Mouse (Mus musculus): ENCODE results near the gene Btg1. TPM values are rescaled to one million over a fixed set of nuclear protein-coding genes. Genes with fewer than 3 reads are reported as not detected.

The Btg1 gene
- polyA plus RNA-seq, 1 experiment from 2014 or later = 54.7 TPM

DNA sequence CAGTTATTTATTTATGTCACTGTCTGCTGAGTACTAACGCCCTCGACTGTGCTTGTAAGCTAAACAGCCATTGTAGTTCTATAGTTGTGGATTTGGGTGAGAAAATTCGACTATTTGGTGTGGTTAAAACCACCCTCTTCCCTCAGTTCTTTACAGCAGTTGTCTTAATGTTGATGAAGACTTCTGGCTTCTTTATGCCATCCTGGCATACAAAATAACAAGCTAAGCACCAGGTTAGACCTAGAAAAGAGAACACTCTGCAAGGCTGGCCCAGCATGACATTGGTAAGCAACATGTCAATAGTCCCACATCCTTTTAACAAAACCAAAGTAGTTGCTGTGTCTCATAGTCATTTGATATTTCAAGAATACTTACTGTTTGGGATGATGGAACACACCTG, 14.5 kb upstream of the Btg1 start:
- H3K9ac ChIP-seq = no peak overlapping the region
- ATAC-seq (ENCODE audit: low FRiP score) = no peak
- 87% methylated on average over 3 of the region's 3 CpGs for WGBS

GRCm38 (mm10) chr10:96605168-96605567, 11.6 kb upstream of the Btg1 start:
- Histone ChIP-seq H3K4me2 (replicated peaks) (no peak overlapping the region), H3K4me3 (replicated peaks; ENCODE audit: low read length) (no peak overlapping the region), H3K4me1 (replicated peaks; ENCODE audit: control insufficient read depth, insufficient read depth, low read length) (no peaks in the 10 kb centered on the region), H3K36me3 (replicated peaks; ENCODE audit: control insufficient read depth, insufficient read depth) (no peaks in the 10 kb centered on the region), H3K27me3 (ENCODE audit: control insufficient read depth, insufficient read depth, low read length) (no peaks in the 10 kb centered on the region), H3K9me3 (ENCODE audit: control insufficient read depth, low read length) (no peaks in the 10 kb centered on the region), H3K9ac (no peak overlapping the region), H3K27ac (no peak overlapping the region)
- ATAC-seq (ENCODE audit: low FRiP score) (no peak), DNase-seq (ENCODE audit: low spot score) (no peak)
- WGBS = 96% methylated on average over 1 of the region's 1 CpGs

More for the DNA sequence above, 14.5 kb upstream of the Btg1 start:
- Histone ChIP-seq H3K36me3 (replicated peaks; ENCODE audit: control insufficient read depth, insufficient read depth) (no peaks in the 10 kb centered on the region), H3K27me3 (ENCODE audit: control insufficient read depth, insufficient read depth, low read length) (no peaks in the 10 kb centered on the region), H3K4me3 (replicated peaks; ENCODE audit: low read length) (no peak overlapping the region), H3K4me1 (replicated peaks; ENCODE audit: control insufficient read depth, insufficient read depth, low read length) (no peaks in the 10 kb centered on the region), H3K4me2 (replicated peaks) (no peak overlapping the region), H3K27ac (no peak overlapping the region), H3K9me3 (ENCODE audit: control insufficient read depth, low read length) (no peaks in the 10 kb centered on the region)
- DNase-seq (ENCODE audit: low spot score) = no peak

DNA sequence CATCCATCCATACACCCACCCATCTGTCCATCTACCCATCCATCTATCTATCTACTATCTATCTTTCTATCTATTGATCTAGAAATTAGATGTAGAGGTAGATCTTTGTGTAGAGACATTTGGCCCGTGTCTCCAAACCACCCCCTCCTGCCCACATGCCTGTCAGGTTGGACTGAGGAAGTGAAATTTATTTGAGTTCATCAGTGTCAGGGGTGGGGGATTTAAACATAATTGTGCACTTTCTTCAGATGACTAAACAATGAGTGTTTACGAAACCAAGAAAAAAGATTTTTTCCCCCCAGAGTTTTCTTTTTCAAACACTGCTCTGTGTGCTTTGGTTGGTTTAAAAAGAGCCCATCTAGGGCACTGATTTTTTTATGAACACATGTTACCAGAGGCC, 10.9 kb upstream of the Btg1 start:
- no peak for DNase-seq (ENCODE audit: low spot score)
- H3K9me3 ChIP-seq (ENCODE audit: control insufficient read depth, low read length) = no peaks in the 10 kb centered on the region
- H3K9ac ChIP-seq = no peak overlapping the region
- H3K27ac ChIP-seq = no peak overlapping the region
- 88% methylated on average over 2 of the region's 2 CpGs for WGBS
- H3K27me3 ChIP-seq (ENCODE audit: control insufficient read depth, insufficient read depth, low read length) = no peaks in the 10 kb centered on the region
- H3K4me3 ChIP-seq (replicated peaks; ENCODE audit: low read length) = no peak overlapping the region
- no peak overlapping the region for H3K4me2 ChIP-seq (replicated peaks)
- ATAC-seq (ENCODE audit: low FRiP score) = no peak
- no peaks in the 10 kb centered on the region for H3K36me3 ChIP-seq (replicated peaks; ENCODE audit: control insufficient read depth, insufficient read depth)
- H3K4me1 ChIP-seq (replicated peaks; ENCODE audit: control insufficient read depth, insufficient read depth, low read length) = no peaks in the 10 kb centered on the region

- no peak overlapping the region for H3K4me3 ChIP-seq (replicated peaks; ENCODE audit: low read length)
- H3K36me3 ChIP-seq (replicated peaks; ENCODE audit: control insufficient read depth, insufficient read depth) = no peaks in the 10 kb centered on the region
- WGBS = 87% methylated on average over 4 of the region's 4 CpGs
- DNase-seq (ENCODE audit: low spot score) = no peak
- no peaks in the 10 kb centered on the region for H3K4me1 ChIP-seq (replicated peaks; ENCODE audit: control insufficient read depth, insufficient read depth, low read length)
- H3K9me3 ChIP-seq (ENCODE audit: control insufficient read depth, low read length) = no peaks in the 10 kb centered on the region
- no peak for ATAC-seq (ENCODE audit: low FRiP score)
- H3K27ac ChIP-seq = no peak overlapping the region
- H3K27me3 ChIP-seq (ENCODE audit: control insufficient read depth, insufficient read depth, low read length) = no peaks in the 10 kb centered on the region
- H3K9ac ChIP-seq = no peak overlapping the region
- H3K4me2 ChIP-seq (replicated peaks) = no peak overlapping the region
Observed at GRCm38 (mm10) chr10:96607617-96608185, 9.1 kb upstream of the Btg1 start.

- ATAC-seq (ENCODE audit: low FRiP score) = no peak
- Histone ChIP-seq H3K36me3 (replicated peaks; ENCODE audit: control insufficient read depth, insufficient read depth) (no peaks in the 10 kb centered on the region), H3K4me1 (replicated peaks; ENCODE audit: control insufficient read depth, insufficient read depth, low read length) (no peaks in the 10 kb centered on the region), H3K27me3 (ENCODE audit: control insufficient read depth, insufficient read depth, low read length) (no peaks in the 10 kb centered on the region), H3K4me3 (replicated peaks; ENCODE audit: low read length) (no peak overlapping the region), H3K9ac (no peak overlapping the region), H3K27ac (no peak overlapping the region), H3K4me2 (replicated peaks) (no peak overlapping the region), H3K9me3 (ENCODE audit: control insufficient read depth, low read length) (no peaks in the 10 kb centered on the region)
- 84% methylated on average over 8 of the region's 8 CpGs for WGBS
- DNase-seq (ENCODE audit: low spot score) = no peak
Observed at GRCm38 (mm10) chr10:96609356-96610345, 7.2 kb upstream of the Btg1 start.

DNA sequence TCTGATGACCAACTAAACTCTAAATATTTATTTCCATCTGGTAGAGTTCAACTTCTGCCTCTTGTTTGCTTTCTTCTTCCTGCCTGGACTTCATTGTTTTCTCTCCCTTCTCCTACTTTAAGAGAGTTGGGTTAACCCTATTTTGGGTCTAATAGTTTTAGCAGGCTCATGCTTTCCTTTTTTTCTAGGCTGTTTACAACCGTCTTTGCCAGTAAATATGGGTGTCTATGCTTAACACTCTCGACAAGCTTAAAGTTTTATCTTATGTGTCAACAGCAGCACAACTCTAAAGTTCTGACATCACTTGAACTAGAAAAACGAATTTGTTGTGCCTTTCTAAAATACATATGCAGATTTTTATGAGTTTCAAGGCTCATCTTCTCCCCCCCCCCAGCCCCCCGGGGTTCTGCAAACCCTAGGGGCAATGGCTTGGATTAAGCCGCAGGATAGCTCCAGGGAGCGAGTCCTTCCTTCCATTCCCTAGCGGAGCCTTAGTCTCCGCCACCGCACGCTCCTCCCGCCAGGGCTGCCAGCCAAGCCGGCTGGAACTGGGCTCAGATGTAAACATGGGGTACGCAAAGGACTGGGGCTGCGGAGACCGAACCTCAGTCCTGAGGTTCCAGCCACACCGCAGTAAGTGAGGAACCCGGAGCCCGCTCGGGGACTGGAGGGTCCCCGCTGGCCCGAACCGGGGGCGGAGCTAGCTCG, 651 bp upstream of the Btg1 start:
- peak overlapping the region; percentile 84 for H3K27ac ChIP-seq
- peaks cover 7% of the 10 kb centered on the region; the same call in 1 of the 2 replicates for H3K36me3 ChIP-seq (replicated peaks; ENCODE audit: control insufficient read depth, insufficient read depth)
- peak overlapping the region; percentile 51 for H3K4me2 ChIP-seq (replicated peaks)
- H3K4me1 ChIP-seq (replicated peaks; ENCODE audit: control insufficient read depth, insufficient read depth, low read length) = peaks cover 11% of the 10 kb centered on the region
- H3K4me3 ChIP-seq (replicated peaks; ENCODE audit: low read length) = peak overlapping the region; percentile 96
- no peaks in the 10 kb centered on the region for H3K9me3 ChIP-seq (ENCODE audit: control insufficient read depth, low read length)
- DNase-seq (ENCODE audit: low spot score) (no peak), ATAC-seq (ENCODE audit: low FRiP score) (no peak)
- H3K27me3 ChIP-seq (ENCODE audit: control insufficient read depth, insufficient read depth, low read length) = no peaks in the 10 kb centered on the region
- peak overlapping the region; percentile 63 for H3K9ac ChIP-seq
- WGBS = 3% methylated on average over 24 of the region's 24 CpGs

- peak overlapping the region; percentile 99 for H3K9ac ChIP-seq
- H3K4me2 ChIP-seq (replicated peaks) = peak overlapping the region; percentile 96
- WGBS = 1% methylated on average over 63 of the region's 78 CpGs
- peaks cover 21% of the 10 kb centered on the region for H3K4me1 ChIP-seq (replicated peaks; ENCODE audit: control insufficient read depth, insufficient read depth, low read length)
- H3K36me3 ChIP-seq (replicated peaks; ENCODE audit: control insufficient read depth, insufficient read depth) = peaks cover 14% of the 10 kb centered on the region; the same call in 1 of the 2 replicates
- H3K27ac ChIP-seq = peak overlapping the region; percentile 95
- H3K9me3 ChIP-seq (ENCODE audit: control insufficient read depth, low read length) = no peaks in the 10 kb centered on the region
- DNase-seq (ENCODE audit: low spot score) = peak; percentile 41
- no peaks in the 10 kb centered on the region for H3K27me3 ChIP-seq (ENCODE audit: control insufficient read depth, insufficient read depth, low read length)
- peak overlapping the region; percentile 96 for H3K4me3 ChIP-seq (replicated peaks; ENCODE audit: low read length)
- ATAC-seq (ENCODE audit: low FRiP score) = peak; percentile 16
Observed at GRCm38 (mm10) chr10:96617221-96617950, 580 bp downstream of the Btg1 start.

- under 1% methylated on average over 29 of the region's 29 CpGs for WGBS
- peak overlapping the region; percentile 95 for H3K27ac ChIP-seq
- ATAC-seq (ENCODE audit: low FRiP score) (no peak), DNase-seq (ENCODE audit: low spot score) (peak; percentile 30)
- no peaks in the 10 kb centered on the region for H3K9me3 ChIP-seq (ENCODE audit: control insufficient read depth, low read length)
- H3K4me2 ChIP-seq (replicated peaks) = peak overlapping the region; percentile 96
- H3K4me3 ChIP-seq (replicated peaks; ENCODE audit: low read length) = peak overlapping the region; percentile 96
- no peaks in the 10 kb centered on the region for H3K27me3 ChIP-seq (ENCODE audit: control insufficient read depth, insufficient read depth, low read length)
- peak overlapping the region; percentile 99 for H3K9ac ChIP-seq
- peaks cover 28% of the 10 kb centered on the region for H3K4me1 ChIP-seq (replicated peaks; ENCODE audit: control insufficient read depth, insufficient read depth, low read length)
- peaks cover 18% of the 10 kb centered on the region; the same call in 1 of the 2 replicates for H3K36me3 ChIP-seq (replicated peaks; ENCODE audit: control insufficient read depth, insufficient read depth)
Observed at GRCm38 (mm10) chr10:96617951-96618575, 1.3 kb downstream of the Btg1 start.

Data from hindbrain, embryonic 14.5 days (tissue).